Mouse (Mus musculus): Measurements from ENCODE around the gene Tmem256. TPM values are rescaled to one million over a fixed set of nuclear protein-coding genes. Genes with fewer than 3 reads are reported as not detected.

Tmem256 gene
- polyA plus RNA-seq, 1 experiment from 2014 or later: 276 TPM

GRCm38 (mm10) chr11:69837604-69837951 is 736 bp upstream of the Tmem256 start, which contains the start of gene Nlgn2:
Gene Nlgn2, minus strand, starts transcription at chr11:69837784.
- under 1% methylated on average over 30 of the region's 32 CpGs for WGBS
- peaks cover 20% of the 10 kb centered on the region for H3K4me1 ChIP-seq (replicated peaks; ENCODE audit: control insufficient read depth, insufficient read depth, low read length)
- no peak; the same call in 1 of the 2 replicates for ATAC-seq (ENCODE audit: low FRiP score)

DNA sequence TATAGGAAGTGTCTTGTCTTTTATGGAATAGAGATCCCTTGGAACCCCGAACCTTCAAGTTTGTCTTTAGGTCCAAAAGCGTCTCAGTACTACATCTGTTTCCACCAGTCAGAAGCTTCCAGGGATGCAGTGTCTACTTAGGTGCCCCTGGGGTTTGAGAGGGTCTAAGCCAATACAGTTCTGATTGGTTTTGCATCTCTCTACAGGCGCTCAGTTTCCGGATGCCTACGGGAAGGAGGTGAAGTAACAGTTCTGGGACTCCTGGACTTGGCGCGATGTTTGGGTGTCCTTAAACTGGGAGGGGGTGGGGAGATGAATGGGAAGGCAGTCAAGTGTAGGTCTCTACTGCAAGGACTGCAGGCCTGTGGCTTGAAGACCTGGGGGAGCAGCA is 395 bp downstream of the Tmem256 start:
- Histone ChIP-seq H3K36me3 (ENCODE audit: control insufficient read depth, insufficient read depth, low read length) (0 out of 2 replicates have a peak, but pooled peaks cover 2% of the 10 kb centered on the region), H3K4me1 (replicated peaks; ENCODE audit: control insufficient read depth, insufficient read depth, low read length) (peaks cover 18% of the 10 kb centered on the region), H3K4me3 (ENCODE audit: low read depth, low read length) (peak overlapping the region; percentile 85), H3K9ac (ENCODE audit: low read depth, low read length) (peak overlapping the region; percentile 66), H3K27ac (ENCODE audit: low read depth, low read length) (peak overlapping the region; percentile 92), H3K9me3 (ENCODE audit: control insufficient read depth, low read length) (no peaks in the 10 kb centered on the region), H3K4me2 (replicated peaks; ENCODE audit: low read depth, low read length) (peak overlapping the region; percentile 65), H3K27me3 (ENCODE audit: control insufficient read depth, insufficient read depth, low read length) (peaks cover 2% of the 10 kb centered on the region; the same call in 1 of the 2 replicates)
- no peak for DNase-seq (ENCODE audit: low spot score)
- 0 out of 2 replicates have a peak, but pooled peaks have one; percentile 0 for ATAC-seq (ENCODE audit: low FRiP score)
- 3% methylated on average over 7 of the region's 7 CpGs for WGBS

More at GRCm38 (mm10) chr11:69837604-69837951, 736 bp upstream of the Tmem256 start, which contains the start of gene Nlgn2:
- Histone ChIP-seq H3K4me2 (replicated peaks; ENCODE audit: low read depth, low read length) (peak within 1 kb of the TSS; percentile 92), H3K9ac (ENCODE audit: low read depth, low read length) (peak within 1 kb of the TSS; percentile 90), H3K27ac (ENCODE audit: low read depth, low read length) (peak within 1 kb of the TSS; percentile 92), H3K4me3 (ENCODE audit: low read depth, low read length) (peak within 1 kb of the TSS; percentile 85), H3K36me3 (ENCODE audit: control insufficient read depth, insufficient read depth, low read length) (peaks cover 4% of the 10 kb centered on the region; the same call in 1 of the 2 replicates), H3K9me3 (ENCODE audit: control insufficient read depth, low read length) (no peaks in the 10 kb centered on the region), H3K27me3 (ENCODE audit: control insufficient read depth, insufficient read depth, low read length) (peaks cover 2% of the 10 kb centered on the region; the same call in 1 of the 2 replicates)
- DNase-seq (ENCODE audit: low spot score): no peak

GRCm38 (mm10) chr11:69846198-69846680 is 7.9 kb downstream of the Tmem256 start, which contains the start of gene Plscr3:
Gene Plscr3, plus strand, starts transcription at chr11:69846376.
- peak within 1 kb of the TSS; percentile 94 for H3K27ac ChIP-seq (ENCODE audit: low read depth, low read length)
- ATAC-seq (ENCODE audit: low FRiP score): peak; percentile 93

DNA sequence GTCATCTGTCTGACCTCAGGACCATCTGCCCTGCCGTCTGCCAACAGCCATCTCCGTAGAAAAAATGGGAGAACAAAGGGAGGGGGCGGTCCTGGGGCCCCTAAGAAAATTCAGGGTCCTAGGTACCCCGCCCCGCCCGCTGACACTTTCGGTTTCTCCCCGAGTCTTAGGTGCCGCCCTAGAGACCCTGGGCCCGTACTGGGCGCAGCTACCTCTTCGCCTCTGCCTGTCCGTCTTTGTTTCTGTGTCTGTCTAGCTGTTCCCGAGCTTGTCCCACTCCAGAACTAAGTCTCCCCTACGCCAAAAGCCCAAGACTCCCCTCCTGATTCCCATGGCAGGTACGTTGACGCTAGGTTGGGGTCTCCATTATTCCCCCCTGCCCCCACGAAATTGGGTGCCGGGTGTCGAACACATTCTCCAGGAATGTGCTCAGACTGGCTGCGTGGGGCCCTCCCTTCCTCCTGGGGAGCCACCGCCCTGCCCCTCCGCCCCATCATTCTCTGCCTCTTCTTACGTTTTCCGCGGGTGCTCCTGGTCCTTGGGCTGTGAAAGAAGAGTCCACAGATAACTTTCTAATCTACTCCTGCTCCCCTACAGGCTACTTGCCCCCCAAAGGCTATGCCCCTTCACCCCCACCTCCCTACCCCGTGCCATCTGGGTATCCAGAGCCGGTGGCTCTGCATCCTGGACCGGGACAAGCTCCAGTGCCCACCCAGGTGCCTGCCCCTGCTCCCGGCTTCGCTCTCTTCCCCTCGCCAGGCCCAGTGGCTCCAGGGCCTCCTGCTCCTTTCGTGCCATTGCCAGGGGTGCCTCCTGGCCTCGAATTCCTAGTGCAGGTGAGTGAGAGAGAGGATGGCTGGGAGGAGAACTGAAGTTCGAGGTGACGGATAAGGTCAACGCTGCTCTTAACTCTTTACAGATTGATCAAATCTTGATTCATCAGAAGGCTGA is 8.7 kb downstream of the Tmem256 start:
- peak overlapping the region; percentile 94 for H3K27ac ChIP-seq (ENCODE audit: low read depth, low read length)
- peak overlapping the region; percentile 74 for H3K4me3 ChIP-seq (ENCODE audit: low read depth, low read length)
- DNase-seq (ENCODE audit: low spot score): peak; percentile 27
- H3K9me3 ChIP-seq (ENCODE audit: control insufficient read depth, low read length): no peaks in the 10 kb centered on the region
- no peaks in the 10 kb centered on the region for H3K36me3 ChIP-seq (ENCODE audit: control insufficient read depth, insufficient read depth, low read length)
- 11% methylated on average over 37 of the region's 37 CpGs for WGBS
- peaks cover 10% of the 10 kb centered on the region for H3K4me1 ChIP-seq (replicated peaks; ENCODE audit: control insufficient read depth, insufficient read depth, low read length)
- peak; percentile 62 for ATAC-seq (ENCODE audit: low FRiP score)
- H3K27me3 ChIP-seq (ENCODE audit: control insufficient read depth, insufficient read depth, low read length): no peaks in the 10 kb centered on the region
- H3K4me2 ChIP-seq (replicated peaks; ENCODE audit: low read depth, low read length): peak overlapping the region; percentile 80
- peak overlapping the region; percentile 91 for H3K9ac ChIP-seq (ENCODE audit: low read depth, low read length)

More at GRCm38 (mm10) chr11:69846198-69846680, 7.9 kb downstream of the Tmem256 start, which contains the start of gene Plscr3:
- under 1% methylated on average over 34 of the region's 38 CpGs for whole genome bisulfite sequencing
- H3K9ac ChIP-seq (ENCODE audit: low read depth, low read length): peak within 1 kb of the TSS; percentile 91
- no peaks in the 10 kb centered on the region for H3K9me3 ChIP-seq (ENCODE audit: control insufficient read depth, low read length)
- peak; percentile 97 for DNase-seq (ENCODE audit: low spot score)
- no peaks in the 10 kb centered on the region for H3K27me3 ChIP-seq (ENCODE audit: control insufficient read depth, insufficient read depth, low read length)
- H3K4me3 ChIP-seq (ENCODE audit: low read depth, low read length): peak within 1 kb of the TSS; percentile 74
- peaks cover 10% of the 10 kb centered on the region for H3K4me1 ChIP-seq (replicated peaks; ENCODE audit: control insufficient read depth, insufficient read depth, low read length)
- peak within 1 kb of the TSS; percentile 80 for H3K4me2 ChIP-seq (replicated peaks; ENCODE audit: low read depth, low read length)
- H3K36me3 ChIP-seq (ENCODE audit: control insufficient read depth, insufficient read depth, low read length): no peaks in the 10 kb centered on the region

GRCm38 (mm10) chr11:69848021-69848420 is 9.7 kb downstream of the Tmem256 start:
- no peaks in the 10 kb centered on the region for H3K27me3 ChIP-seq (ENCODE audit: control insufficient read depth, insufficient read depth, low read length)
- H3K4me2 ChIP-seq (replicated peaks; ENCODE audit: low read depth, low read length): peak overlapping the region; percentile 80; the same call in 1 of the 2 replicates
- no peaks in the 10 kb centered on the region for H3K36me3 ChIP-seq (ENCODE audit: control insufficient read depth, insufficient read depth, low read length)
- no peaks in the 10 kb centered on the region for H3K9me3 ChIP-seq (ENCODE audit: control insufficient read depth, low read length)
- no peak overlapping the region for H3K9ac ChIP-seq (ENCODE audit: low read depth, low read length)
- WGBS: 93% methylated on average over 6 of the region's 6 CpGs
- H3K27ac ChIP-seq (ENCODE audit: low read depth, low read length): no peak overlapping the region
- ATAC-seq (ENCODE audit: low FRiP score) (no peak), DNase-seq (ENCODE audit: low spot score) (no peak)
- H3K4me3 ChIP-seq (ENCODE audit: low read depth, low read length): peak overlapping the region; percentile 6
- peaks cover 10% of the 10 kb centered on the region for H3K4me1 ChIP-seq (replicated peaks; ENCODE audit: control insufficient read depth, insufficient read depth, low read length)

DNA sequence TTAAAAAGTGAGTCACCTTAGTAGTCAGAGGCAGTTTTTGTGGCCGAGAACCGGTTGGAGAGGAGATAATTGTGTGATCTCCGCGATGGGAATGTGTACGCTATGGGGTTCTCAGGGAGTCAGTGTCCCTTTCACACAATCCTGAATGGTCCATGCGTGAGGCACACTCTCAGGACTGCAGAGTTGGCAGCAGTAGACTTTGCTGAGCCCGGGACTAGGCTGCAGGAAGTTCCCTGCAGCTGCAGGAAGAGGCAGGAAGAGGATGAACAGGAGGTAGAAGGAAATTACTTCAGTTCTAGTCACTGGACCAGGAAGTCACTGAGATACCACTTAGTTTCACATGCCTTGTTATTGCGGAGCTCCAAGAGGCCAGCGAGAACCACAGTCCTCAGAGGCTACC is 10.8 kb downstream of the Tmem256 start:
- ATAC-seq (ENCODE audit: low FRiP score): no peak
- Histone ChIP-seq H3K9ac (ENCODE audit: low read depth, low read length) (no peak overlapping the region), H3K4me3 (ENCODE audit: low read depth, low read length) (no peak overlapping the region), H3K27ac (ENCODE audit: low read depth, low read length) (no peak overlapping the region), H3K4me2 (replicated peaks; ENCODE audit: low read depth, low read length) (no peak overlapping the region), H3K4me1 (replicated peaks; ENCODE audit: control insufficient read depth, insufficient read depth, low read length) (peaks cover 10% of the 10 kb centered on the region), H3K9me3 (ENCODE audit: control insufficient read depth, low read length) (no peaks in the 10 kb centered on the region), H3K27me3 (ENCODE audit: control insufficient read depth, insufficient read depth, low read length) (no peaks in the 10 kb centered on the region), H3K36me3 (ENCODE audit: control insufficient read depth, insufficient read depth, low read length) (no peaks in the 10 kb centered on the region)
- 94% methylated on average over 9 of the region's 9 CpGs for WGBS
- no peak for DNase-seq (ENCODE audit: low spot score)

DNA sequence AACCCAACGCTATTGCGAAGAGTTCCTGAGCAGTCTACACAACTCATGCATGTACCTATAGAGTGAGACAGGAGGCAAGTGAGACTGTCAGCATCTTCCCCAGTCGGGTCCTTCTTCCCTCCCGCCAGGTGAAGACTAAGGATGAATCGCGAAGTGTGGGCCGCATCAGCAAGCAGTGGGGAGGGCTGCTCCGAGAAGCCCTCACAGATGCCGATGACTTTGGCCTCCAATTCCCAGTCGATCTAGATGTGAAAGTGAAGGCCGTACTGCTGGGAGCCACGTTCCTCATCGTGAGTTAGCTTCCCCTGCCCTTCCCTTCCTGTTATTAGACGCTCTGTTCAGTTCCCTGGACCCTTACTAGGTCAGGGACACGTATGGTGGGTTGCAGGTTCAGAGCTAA is 11.6 kb downstream of the Tmem256 start:
- no peaks in the 10 kb centered on the region for H3K9me3 ChIP-seq (ENCODE audit: control insufficient read depth, low read length)
- WGBS: 94% methylated on average over 15 of the region's 15 CpGs
- H3K4me2 ChIP-seq (replicated peaks; ENCODE audit: low read depth, low read length): no peak overlapping the region
- no peak overlapping the region for H3K9ac ChIP-seq (ENCODE audit: low read depth, low read length)
- no peak overlapping the region for H3K4me3 ChIP-seq (ENCODE audit: low read depth, low read length)
- no peaks in the 10 kb centered on the region for H3K27me3 ChIP-seq (ENCODE audit: control insufficient read depth, insufficient read depth, low read length)
- H3K36me3 ChIP-seq (ENCODE audit: control insufficient read depth, insufficient read depth, low read length): no peaks in the 10 kb centered on the region
- peaks cover 10% of the 10 kb centered on the region for H3K4me1 ChIP-seq (replicated peaks; ENCODE audit: control insufficient read depth, insufficient read depth, low read length)
- no peak for DNase-seq (ENCODE audit: low spot score)
- ATAC-seq (ENCODE audit: low FRiP score): no peak
- no peak overlapping the region for H3K27ac ChIP-seq (ENCODE audit: low read depth, low read length)

DNA sequence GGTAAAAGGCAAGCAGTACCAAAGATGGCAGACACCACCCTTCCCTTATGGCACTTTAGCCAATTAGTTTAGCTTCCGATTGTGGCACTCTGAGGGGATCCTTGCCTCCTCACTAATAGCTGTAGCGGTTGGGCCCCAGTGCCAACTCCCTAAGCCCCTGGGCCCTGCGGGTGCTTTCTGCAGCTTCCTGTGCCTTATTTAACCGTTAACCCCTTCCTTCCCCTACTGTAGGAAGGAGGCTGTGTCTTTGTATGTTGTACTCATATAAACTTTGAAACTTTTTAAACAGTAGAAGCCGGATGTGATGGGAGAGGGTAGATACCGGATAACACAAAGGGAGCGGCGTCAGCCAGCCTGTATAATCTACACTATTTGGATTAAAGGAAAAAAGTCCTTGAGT is 12.4 kb downstream of the Tmem256 start:
- H3K4me1 ChIP-seq (replicated peaks; ENCODE audit: control insufficient read depth, insufficient read depth, low read length): peaks cover 8% of the 10 kb centered on the region
- H3K4me3 ChIP-seq (ENCODE audit: low read depth, low read length): no peak overlapping the region
- H3K27me3 ChIP-seq (ENCODE audit: control insufficient read depth, insufficient read depth, low read length): no peaks in the 10 kb centered on the region
- H3K36me3 ChIP-seq (ENCODE audit: control insufficient read depth, insufficient read depth, low read length): no peaks in the 10 kb centered on the region
- no peak overlapping the region for H3K9ac ChIP-seq (ENCODE audit: low read depth, low read length)
- DNase-seq (ENCODE audit: low spot score) (no peak), ATAC-seq (ENCODE audit: low FRiP score) (no peak)
- H3K9me3 ChIP-seq (ENCODE audit: control insufficient read depth, low read length): no peaks in the 10 kb centered on the region
- H3K27ac ChIP-seq (ENCODE audit: low read depth, low read length): no peak overlapping the region
- no peak overlapping the region for H3K4me2 ChIP-seq (replicated peaks; ENCODE audit: low read depth, low read length)
- 84% methylated on average over 8 of the region's 8 CpGs for WGBS
